8 mouse cellular contexts compared by ENCODE assay signal in the genomic region with DNA sequence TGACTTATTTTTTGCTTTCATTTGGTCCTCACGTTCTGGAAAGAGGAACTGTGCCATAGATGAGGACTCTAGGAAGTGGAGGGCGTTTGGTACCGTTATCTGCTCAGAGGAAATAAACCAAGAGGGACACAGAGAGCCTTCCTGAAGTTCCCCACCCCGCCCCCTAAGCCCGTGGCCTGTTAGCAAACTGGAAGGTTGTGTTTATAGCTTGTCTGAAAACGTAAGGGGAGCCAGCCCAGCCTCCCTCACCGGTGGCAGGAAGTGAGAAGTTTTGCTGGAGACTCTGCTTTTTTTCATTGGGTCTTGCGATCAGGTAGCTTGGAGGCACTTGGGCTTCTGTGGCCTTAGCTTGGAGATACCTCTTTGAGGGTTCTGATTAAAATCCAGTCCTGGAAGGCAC. TPM values are rescaled to one million over a fixed set of nuclear protein-coding genes. Genes with fewer than 3 reads are reported as not detected.
DNase-seq lines count a peak whose midpoint lies in the region; ATAC-seq lines count a peak whose summit lies in the region.

No protein-coding gene starts in this region.

- H3K4me1 ChIP-seq in forebrain, embryonic 12.5 days = peaks cover 12% of the 10 kb centered on the region
- H3K4me1 ChIP-seq in hindbrain, embryonic 11.5 days (replicated peaks; ENCODE audit: control insufficient read depth, insufficient read depth, low read length) = no peaks in the 10 kb centered on the region
- peaks cover 16% of the 10 kb centered on the region for H3K4me1 ChIP-seq in limb, embryonic 15.5 days
- H3K4me1 ChIP-seq in midbrain, embryonic 14.5 days (ENCODE audit: control insufficient read depth, insufficient read depth, low read length) = 0 out of 2 replicates have a peak, but pooled peaks cover 5% of the 10 kb centered on the region

- H3K27me3 ChIP-seq in forebrain, embryonic 12.5 days = peaks cover 14% of the 10 kb centered on the region
- no peaks in the 10 kb centered on the region for H3K27me3 ChIP-seq in hindbrain, embryonic 11.5 days (ENCODE audit: control insufficient read depth, insufficient read depth, low read length)
- 0 out of 2 replicates have a peak, but pooled peaks cover 4% of the 10 kb centered on the region for H3K27me3 ChIP-seq in limb, embryonic 15.5 days
- H3K27me3 ChIP-seq in midbrain, embryonic 14.5 days (ENCODE audit: control insufficient read depth, insufficient read depth, low read length) = no peaks in the 10 kb centered on the region

- ATAC-seq in forebrain, embryonic 12.5 days (ENCODE audit: low FRiP score) = no peak
- no peak for ATAC-seq in hindbrain, embryonic 11.5 days (ENCODE audit: low FRiP score)
- no peak for ATAC-seq in limb, embryonic 15.5 days (ENCODE audit: insufficient number of reproducible peaks, low FRiP score, low TSS enrichment, low read depth)
- ATAC-seq in midbrain, embryonic 14.5 days (ENCODE audit: low FRiP score, low TSS enrichment) = no peak

- DNase-seq in B cell, adult 2 months = peak; percentile 67 to 68
- peak; percentile 76 for DNase-seq in T-cell, adult 2 months (ENCODE audit: low spot score)
- DNase-seq in hindbrain, embryonic 11.5 days (ENCODE audit: low spot score) = peak; percentile 50
- peak; percentile 54 for DNase-seq in midbrain, embryonic 14.5 days
- peak; percentile 57 for DNase-seq in testis, postnatal 10 days (ENCODE audit: low spot score)
- DNase-seq in frontal cortex, postnatal 36 days (ENCODE audit: low spot score in 2 of 2) = no peak

- peak overlapping the region; percentile 76 for H3K4me2 ChIP-seq in forebrain, embryonic 12.5 days
- peak overlapping the region; percentile 84 for H3K4me2 ChIP-seq in hindbrain, embryonic 11.5 days (replicated peaks; ENCODE audit: low read depth, low read length)
- H3K4me2 ChIP-seq in limb, embryonic 15.5 days = peak overlapping the region; percentile 91
- H3K4me2 ChIP-seq in midbrain, embryonic 14.5 days (ENCODE audit: low read length) = peak overlapping the region; percentile 80

- no peaks in the 10 kb centered on the region for H3K36me3 ChIP-seq in forebrain, embryonic 12.5 days (replicated peaks)
- no peaks in the 10 kb centered on the region for H3K36me3 ChIP-seq in hindbrain, embryonic 11.5 days (ENCODE audit: control insufficient read depth, insufficient read depth, low read length)
- no peaks in the 10 kb centered on the region for H3K36me3 ChIP-seq in limb, embryonic 15.5 days
- H3K36me3 ChIP-seq in midbrain, embryonic 14.5 days (ENCODE audit: control insufficient read depth, insufficient read depth, low read length) = no peaks in the 10 kb centered on the region

- peak overlapping the region; percentile 72 for H3K9ac ChIP-seq in forebrain, embryonic 12.5 days
- H3K9ac ChIP-seq in hindbrain, embryonic 11.5 days (ENCODE audit: low read depth, low read length) = peak overlapping the region; percentile 82
- no peak overlapping the region for H3K9ac ChIP-seq in limb, embryonic 15.5 days
- H3K9ac ChIP-seq in midbrain, embryonic 14.5 days (replicated peaks; ENCODE audit: low read length) = peak overlapping the region; percentile 86

- WGBS in forebrain, embryonic 12.5 days = 3% methylated on average over 8 of the region's 8 CpGs
- 6% methylated on average over 8 of the region's 8 CpGs for WGBS in hindbrain, embryonic 11.5 days
- WGBS in limb, embryonic 15.5 days = under 1% methylated on average over 8 of the region's 8 CpGs
- WGBS in midbrain, embryonic 14.5 days = 2% methylated on average over 8 of the region's 8 CpGs

- H3K9me3 ChIP-seq in forebrain, embryonic 12.5 days = no peaks in the 10 kb centered on the region
- no peaks in the 10 kb centered on the region for H3K9me3 ChIP-seq in hindbrain, embryonic 11.5 days (ENCODE audit: control insufficient read depth, low read length)
- no peaks in the 10 kb centered on the region for H3K9me3 ChIP-seq in limb, embryonic 15.5 days
- H3K9me3 ChIP-seq in midbrain, embryonic 14.5 days (ENCODE audit: control insufficient read depth, low read length) = no peaks in the 10 kb centered on the region

- peak overlapping the region; percentile 72 for H3K4me3 ChIP-seq in forebrain, embryonic 12.5 days (replicated peaks)
- H3K4me3 ChIP-seq in hindbrain, embryonic 11.5 days (ENCODE audit: low read depth, low read length) = peak overlapping the region; percentile 70
- peak overlapping the region; percentile 70 for H3K4me3 ChIP-seq in limb, embryonic 15.5 days
- H3K4me3 ChIP-seq in midbrain, embryonic 14.5 days (replicated peaks; ENCODE audit: low read depth, low read length) = peak overlapping the region; percentile 78

- H3K27ac ChIP-seq in forebrain, embryonic 12.5 days = no peak overlapping the region
- H3K27ac ChIP-seq in hindbrain, embryonic 11.5 days (ENCODE audit: low read depth, low read length) = peak overlapping the region; percentile 91; the same call in 1 of the 2 replicates
- no peak overlapping the region for H3K27ac ChIP-seq in limb, embryonic 15.5 days
- H3K27ac ChIP-seq in midbrain, embryonic 14.5 days (replicated peaks; ENCODE audit: low read depth, low read length) = peak overlapping the region; percentile 92; the same call in 1 of the 2 replicates

RNA-seq across cellular contexts. Expression of a gene that starts 1.2 kb away (rescaled TPM):
- polyA plus RNA-seq in forebrain, embryonic 12.5 days (2016; fragmentation: Nextera tagmentation; extraction: Ambion mirVana) = 10.9 and 11.1 TPM in 2 replicates
- polyA plus RNA-seq in hindbrain, embryonic 11.5 days (2014; fragmentation: Nextera tagmentation; extraction: Ambion mirVana) = 19.9 and 25.6 TPM in 2 replicates
- polyA plus RNA-seq in limb, embryonic 15.5 days (2015; fragmentation: Nextera tagmentation; extraction: Ambion mirVana) = 30.0 and 31.3 TPM in 2 replicates
- polyA plus RNA-seq in midbrain, embryonic 14.5 days (2014; fragmentation: Nextera tagmentation; extraction: Ambion mirVana) = 29.1 and 37.3 TPM in 2 replicates

Comparison
In these comparisons a context has a peak if more than half of its experiments do, and no peak if none do; other contexts are left out.
1. DNase-seq: peak in B cell, adult 2 months (2 of 2), T-cell, adult 2 months (single experiment), hindbrain, embryonic 11.5 days (single experiment), midbrain, embryonic 14.5 days (single experiment) and testis, postnatal 10 days (single experiment); none in frontal cortex, postnatal 36 days (0 of 2).
2. H3K27ac ChIP-seq: peak in hindbrain, embryonic 11.5 days (single experiment) and midbrain, embryonic 14.5 days (single experiment); none in forebrain, embryonic 12.5 days (single experiment) and limb, embryonic 15.5 days (single experiment).
3. Peak in every context shown above with its lines, with median percentiles within 50 percentile points of each other: H3K4me2 ChIP-seq and H3K4me3 ChIP-seq.